In the genomic region with DNA sequence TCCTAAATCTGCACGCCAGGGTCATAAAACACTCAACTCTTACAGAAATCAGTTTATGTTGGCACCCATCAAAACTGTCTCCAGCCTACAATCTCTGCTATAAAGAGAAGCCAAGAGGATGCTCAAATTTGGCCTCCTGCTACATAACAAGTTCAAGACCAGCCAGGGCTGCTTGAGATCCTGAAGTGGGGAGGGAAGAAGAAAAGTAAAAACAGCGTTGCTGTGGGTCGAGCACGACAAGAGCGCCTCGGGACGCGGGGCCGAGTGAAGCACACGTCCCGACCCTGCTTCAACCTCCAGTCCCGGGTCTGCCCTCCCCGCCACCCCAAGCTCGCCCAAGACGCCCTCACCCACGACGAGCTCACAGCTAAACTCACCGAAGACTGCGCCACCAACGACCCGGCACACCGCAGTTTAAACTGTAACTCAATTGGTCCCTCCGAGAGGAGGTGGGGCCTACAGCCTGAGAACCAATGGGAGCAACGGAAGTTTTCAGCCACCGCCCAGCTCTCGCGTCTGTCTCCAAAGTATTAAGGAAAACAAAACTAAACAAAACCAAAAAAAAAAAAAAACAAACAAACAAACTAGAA, we compare ENCODE assay signal across 8 mouse cellular contexts. TPM values are rescaled to one million over a fixed set of nuclear protein-coding genes. Genes with fewer than 3 reads are reported as not detected.
DNase-seq lines count a peak whose midpoint lies in the region; ATAC-seq and TF ChIP-seq lines count a peak whose summit lies in the region.

Gene Pttg1 (minus strand): TSS at position 428 of the 590 bp plus-strand sequence.

- peaks cover 32% of the 10 kb centered on the region for H3K79me2 ChIP-seq in C2C12 (ENCODE audit: control insufficient read depth, insufficient read depth)

- peak within 1 kb of the TSS; percentile 52 for H3K4me3 ChIP-seq in C2C12 (ENCODE audit: insufficient read depth, poor library complexity, severe bottlenecking)
- H3K4me3 ChIP-seq in erythroblast, embryonic 14.5 days (replicated peaks), result peak within 1 kb of the TSS; percentile 70
- peak within 1 kb of the TSS; percentile 65 for H3K4me3 ChIP-seq in heart, embryonic 11.5 days (ENCODE audit: low read depth, low read length)
- peak within 1 kb of the TSS; percentile 64 for H3K4me3 ChIP-seq in kidney, embryonic 16.5 days (ENCODE audit: low read length)
- H3K4me3 ChIP-seq in liver, embryonic 11.5 days (ENCODE audit: low read depth, low read length), result peak within 1 kb of the TSS; percentile 65
- H3K4me3 ChIP-seq in stomach, embryonic 14.5 days (ENCODE audit: low read depth, low read length), result peak within 1 kb of the TSS; percentile 60

- peak within 1 kb of the TSS; percentile 87 for H3ac ChIP-seq in C2C12 (ENCODE audit: control insufficient read depth, insufficient read length, low read depth)

- H3K4me2 ChIP-seq in heart, embryonic 11.5 days, result peak within 1 kb of the TSS; percentile 66
- H3K4me2 ChIP-seq in kidney, embryonic 16.5 days (replicated peaks; ENCODE audit: low read depth, low read length), result peak within 1 kb of the TSS; percentile 57
- H3K4me2 ChIP-seq in liver, embryonic 11.5 days, result peak within 1 kb of the TSS; percentile 68
- H3K4me2 ChIP-seq in stomach, embryonic 14.5 days (replicated peaks; ENCODE audit: low read depth, low read length), result peak within 1 kb of the TSS; percentile 51

- H3K9me3 ChIP-seq in erythroblast, embryonic 14.5 days (ENCODE audit: control insufficient read depth, low read length), result no peaks in the 10 kb centered on the region
- no peaks in the 10 kb centered on the region for H3K9me3 ChIP-seq in heart, embryonic 11.5 days (replicated peaks; ENCODE audit: control insufficient read depth, low read length)
- H3K9me3 ChIP-seq in kidney, embryonic 16.5 days (ENCODE audit: low read length), result no peaks in the 10 kb centered on the region
- no peaks in the 10 kb centered on the region for H3K9me3 ChIP-seq in liver, embryonic 11.5 days (ENCODE audit: control insufficient read depth, low read length)
- no peaks in the 10 kb centered on the region for H3K9me3 ChIP-seq in stomach, embryonic 14.5 days (ENCODE audit: control insufficient read depth, low read depth, low read length)

- H3K27ac ChIP-seq in heart, embryonic 11.5 days (ENCODE audit: low read depth, low read length), result peak within 1 kb of the TSS; percentile 70
- peak within 1 kb of the TSS; percentile 79 for H3K27ac ChIP-seq in kidney, embryonic 16.5 days (ENCODE audit: low read length)
- H3K27ac ChIP-seq in liver, embryonic 11.5 days (ENCODE audit: low read depth, low read length), result peak within 1 kb of the TSS; percentile 73
- peak within 1 kb of the TSS; percentile 55; the same call in 1 of the 2 replicates for H3K27ac ChIP-seq in stomach, embryonic 14.5 days (ENCODE audit: low read length)

- TF ChIP-seq POLR2A in brain, embryonic 14.5 days (IDR thresholded peaks at IDR 0.05; ENCODE audit: borderline replicate concordance, extremely low read depth, insufficient read depth, insufficient read length, poor library complexity, severe bottlenecking), result peak; percentile 46; the same call in 1 of the 2 replicates

- no peaks in the 10 kb centered on the region for H3K27me3 ChIP-seq in C2C12 (ENCODE audit: control insufficient read depth, insufficient read depth, insufficient read length)
- 0 out of 2 replicates have a peak, but pooled peaks cover 4% of the 10 kb centered on the region for H3K27me3 ChIP-seq in erythroblast, embryonic 14.5 days (ENCODE audit: control insufficient read depth)
- H3K27me3 ChIP-seq in heart, embryonic 11.5 days (ENCODE audit: control insufficient read depth, insufficient read depth, low read length), result no peaks in the 10 kb centered on the region
- no peaks in the 10 kb centered on the region for H3K27me3 ChIP-seq in kidney, embryonic 16.5 days (ENCODE audit: insufficient read depth, low read length)
- H3K27me3 ChIP-seq in liver, embryonic 11.5 days (replicated peaks; ENCODE audit: control insufficient read depth, insufficient read depth, low read length), result no peaks in the 10 kb centered on the region
- no peaks in the 10 kb centered on the region for H3K27me3 ChIP-seq in stomach, embryonic 14.5 days (ENCODE audit: control insufficient read depth, insufficient read depth, low read length)

- ATAC-seq in heart, embryonic 11.5 days (replicated peaks; ENCODE audit: insufficient number of reproducible peaks, low FRiP score, low TSS enrichment), result peak; percentile 91
- ATAC-seq in kidney, embryonic 16.5 days (ENCODE audit: low FRiP score, low TSS enrichment), result peak; percentile 99
- peak; percentile 97 for ATAC-seq in liver, embryonic 11.5 days (replicated peaks; ENCODE audit: low FRiP score)
- ATAC-seq in stomach, embryonic 14.5 days (ENCODE audit: insufficient number of reproducible peaks, insufficient read depth, low FRiP score, low read depth), result peak; percentile 96

- DNase-seq in brain, embryonic 14.5 days (ENCODE audit: low read depth), result peak; percentile 90
- DNase-seq in liver, embryonic 11.5 days (ENCODE audit: low spot score), result peak; percentile 75
- DNase-seq in naive thymus-derived CD4-positive, alpha-beta T cell, adult 2 months (ENCODE audit: low read depth), result peak; percentile 92

- H3K36me3 ChIP-seq in C2C12 (ENCODE audit: control insufficient read depth, insufficient read depth), result peaks cover 28% of the 10 kb centered on the region
- peaks cover 42% of the 10 kb centered on the region for H3K36me3 ChIP-seq in erythroblast, embryonic 14.5 days (ENCODE audit: control insufficient read depth)
- 0 out of 2 replicates have a peak, but pooled peaks cover 8% of the 10 kb centered on the region for H3K36me3 ChIP-seq in heart, embryonic 11.5 days (ENCODE audit: control insufficient read depth, insufficient read depth, low read length)
- H3K36me3 ChIP-seq in kidney, embryonic 16.5 days (ENCODE audit: insufficient read depth, low read length), result peaks cover 15% of the 10 kb centered on the region; the same call in 1 of the 2 replicates
- peaks cover 7% of the 10 kb centered on the region for H3K36me3 ChIP-seq in liver, embryonic 11.5 days (ENCODE audit: control insufficient read depth, insufficient read depth, low read length)
- H3K36me3 ChIP-seq in stomach, embryonic 14.5 days (ENCODE audit: control insufficient read depth, insufficient read depth, low read length), result peaks cover 2% of the 10 kb centered on the region; the same call in 1 of the 2 replicates

- 3% methylated on average over 27 of the region's 27 CpGs for WGBS in heart, embryonic 11.5 days (ENCODE audit: insufficient replicate concordance)
- WGBS in kidney, embryonic 16.5 days, result 3% methylated on average over 27 of the region's 27 CpGs
- WGBS in liver, embryonic 11.5 days, result 3% methylated on average over 27 of the region's 27 CpGs
- 3% methylated on average over 27 of the region's 27 CpGs for WGBS in stomach, embryonic 14.5 days

- no peak for TF ChIP-seq CTCF in C2C12 (IDR thresholded peaks at IDR 0.05; ENCODE audit: control insufficient read depth, insufficient read depth, insufficient read length)
- no peak for TF ChIP-seq CTCF in brain, embryonic 14.5 days (IDR thresholded peaks at IDR 0.05; ENCODE audit: borderline replicate concordance, extremely low read depth, insufficient read depth, insufficient read length)

- H3K79me3 ChIP-seq in C2C12 (ENCODE audit: low read depth), result peaks cover 14% of the 10 kb centered on the region

- peaks cover 32% of the 10 kb centered on the region for H3K4me1 ChIP-seq in erythroblast, embryonic 14.5 days (ENCODE audit: control insufficient read depth)
- peaks cover 4% of the 10 kb centered on the region; the same call in 1 of the 2 replicates for H3K4me1 ChIP-seq in heart, embryonic 11.5 days (ENCODE audit: control insufficient read depth, insufficient read depth, low read length)
- 0 out of 2 replicates have a peak, but pooled peaks cover 6% of the 10 kb centered on the region for H3K4me1 ChIP-seq in kidney, embryonic 16.5 days (ENCODE audit: insufficient read depth, low read length)
- peaks cover 4% of the 10 kb centered on the region; the same call in 1 of the 2 replicates for H3K4me1 ChIP-seq in liver, embryonic 11.5 days (replicated peaks; ENCODE audit: control insufficient read depth, insufficient read depth, low read length)
- H3K4me1 ChIP-seq in stomach, embryonic 14.5 days (ENCODE audit: control insufficient read depth, insufficient read depth, low read length), result 0 out of 2 replicates have a peak, but pooled peaks cover 3% of the 10 kb centered on the region

- peak within 1 kb of the TSS; percentile 82 for H3K9ac ChIP-seq in heart, embryonic 11.5 days (ENCODE audit: low read depth, low read length)
- H3K9ac ChIP-seq in kidney, embryonic 16.5 days (replicated peaks; ENCODE audit: low read length), result peak within 1 kb of the TSS; percentile 74
- H3K9ac ChIP-seq in liver, embryonic 11.5 days (ENCODE audit: low read depth, low read length), result peak within 1 kb of the TSS; percentile 73
- H3K9ac ChIP-seq in stomach, embryonic 14.5 days (replicated peaks; ENCODE audit: low read depth, low read length), result peak within 1 kb of the TSS; percentile 47

TF ChIP-seq in C2C12, 6 proteins besides CTCF, POLR2A, EP300 and RAD21:
- no peak for TF ChIP-seq USF1 (IDR thresholded peaks at IDR 0.05; ENCODE audit: low read depth)
- no peak for TF ChIP-seq MYOG (IDR thresholded peaks at IDR 0.05; ENCODE audit: control insufficient read depth, extremely low read depth, insufficient read length)
- TF ChIP-seq FOSL1 (IDR thresholded peaks at IDR 0.05; ENCODE audit: insufficient read depth, low read length, poor library complexity, severe bottlenecking), result no peak
- TF ChIP-seq MAX (IDR thresholded peaks at IDR 0.05), result no peak
- no peak for TF ChIP-seq MYOD1 (IDR thresholded peaks at IDR 0.05; ENCODE audit: control insufficient read depth, insufficient read length, low read depth)
- TF ChIP-seq CEBPB (IDR thresholded peaks at IDR 0.05; ENCODE audit: low read depth), result no peak

RNA-seq across cellular contexts. Expression of gene Pttg1, which starts in this region (rescaled TPM):
- polyA plus RNA-seq in C2C12 (2012; fragmentation: generic; extraction: Trizol), result 168 TPM
- 22.7 and 31.9 TPM in 2 replicates for polyA plus RNA-seq in brain, embryonic 14.5 days (2012; rRNA removed)
- polyA plus RNA-seq in erythroblast, embryonic 14.5 days (2012), result 7.7 and 11.4 TPM in 2 replicates
- polyA plus RNA-seq in heart, embryonic 11.5 days (2014; fragmentation: Nextera tagmentation; extraction: Ambion mirVana), result 112 and 119 TPM in 2 replicates
- 101 and 102 TPM in 2 replicates for polyA plus RNA-seq in kidney, embryonic 16.5 days (2015; fragmentation: Nextera tagmentation; extraction: Ambion mirVana)
- 71.2 and 82.3 TPM in 2 replicates for polyA plus RNA-seq in liver, embryonic 11.5 days (2014; fragmentation: Nextera tagmentation; extraction: Ambion mirVana)
- 68.1 and 74.9 TPM in 2 replicates for polyA plus RNA-seq in stomach, embryonic 14.5 days (2014; fragmentation: Nextera tagmentation; extraction: Ambion mirVana)

Comparison
In these comparisons a context has a peak if more than half of its experiments do, and no peak if none do; other contexts are left out.
1. Peak in every context shown above with its lines: DNase-seq, ATAC-seq, H3K4me3 ChIP-seq and H3K27ac ChIP-seq.